Mouse (Mus musculus): ENCODE measurements at regions not wholly inside any gene's neighbourhood (a gene's known extent, or its start where the extent isn't known, plus 50 kb on each side); places are given as distances from the start of the nearest gene placed in this dataset.
"Not testable (repeated sequence)": the region's sequence is repeated elsewhere in the genome, so short reads cannot be mapped to it uniquely, and the experiment has no call there.

DNA sequence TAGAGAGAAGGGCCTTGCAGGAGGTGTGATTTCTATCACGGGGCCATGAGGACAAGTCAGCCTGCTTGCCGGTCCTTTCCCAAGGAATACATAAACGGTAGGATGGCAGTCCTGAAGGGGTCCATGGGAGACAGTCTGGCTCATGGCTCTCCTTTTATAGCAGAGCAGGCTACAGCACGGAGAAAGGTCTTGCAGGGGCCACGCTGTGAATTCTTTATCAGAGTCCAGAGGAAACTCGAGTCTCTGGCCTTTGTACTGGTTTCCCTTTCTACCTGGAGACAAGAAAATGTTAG is 1984.0 kb downstream of the 4930444P10Rik start:
- in situ Hi-C loops (cut with MboI; ENCODE audit: low sequenced_read_pairs) = no loop called here

DNA sequence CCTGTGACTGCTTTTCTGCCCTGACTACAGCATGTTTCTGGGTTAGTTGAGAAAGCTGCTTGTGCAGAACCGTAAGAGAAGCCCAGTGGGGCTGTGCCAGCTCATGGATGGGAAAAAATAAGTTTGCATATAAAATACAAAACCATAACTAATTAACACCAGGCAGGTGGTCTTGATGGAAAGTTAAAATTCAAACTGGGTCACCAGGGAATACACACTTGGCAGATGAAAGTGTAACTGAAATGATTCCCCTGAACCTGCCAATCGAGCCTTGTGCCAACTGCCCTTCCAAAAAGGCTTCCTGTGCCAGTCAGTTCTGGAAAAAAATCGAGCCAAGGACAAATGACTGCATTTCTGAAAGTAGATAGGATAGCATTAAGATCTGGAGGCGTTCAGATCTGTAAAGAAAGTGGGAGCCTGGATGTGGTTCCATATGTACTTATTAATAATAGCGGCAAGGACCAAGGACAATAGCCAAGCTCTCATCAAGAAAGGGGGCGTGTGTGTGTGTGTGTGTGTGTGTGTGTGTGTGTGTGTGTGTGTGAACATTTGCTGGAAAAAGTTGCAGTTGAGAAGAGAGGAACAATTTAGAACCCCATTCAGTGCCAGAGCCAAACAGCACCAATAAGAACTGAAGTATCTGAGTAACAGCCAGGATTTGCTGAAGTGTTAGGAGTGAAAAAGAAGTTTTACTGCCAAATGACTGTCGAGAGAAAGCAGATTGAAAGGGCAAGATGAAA is 1984.5 kb downstream of the 4930444P10Rik start:
- in situ Hi-C loops (cut with MboI; ENCODE audit: low sequenced_read_pairs) = no loop called here

GRCm38 (mm10) chr1:14105521-14105920 is 1987.6 kb downstream of the 4930444P10Rik start:
- in situ Hi-C loops (cut with MboI; ENCODE audit: low sequenced_read_pairs) = not testable (repeated sequence)

- in situ Hi-C loops (cut with MboI; ENCODE audit: low sequenced_read_pairs) = no loop called here
Observed at GRCm38 (mm10) chr1:14104529-14104928, 1988.6 kb downstream of the 4930444P10Rik start.

DNA sequence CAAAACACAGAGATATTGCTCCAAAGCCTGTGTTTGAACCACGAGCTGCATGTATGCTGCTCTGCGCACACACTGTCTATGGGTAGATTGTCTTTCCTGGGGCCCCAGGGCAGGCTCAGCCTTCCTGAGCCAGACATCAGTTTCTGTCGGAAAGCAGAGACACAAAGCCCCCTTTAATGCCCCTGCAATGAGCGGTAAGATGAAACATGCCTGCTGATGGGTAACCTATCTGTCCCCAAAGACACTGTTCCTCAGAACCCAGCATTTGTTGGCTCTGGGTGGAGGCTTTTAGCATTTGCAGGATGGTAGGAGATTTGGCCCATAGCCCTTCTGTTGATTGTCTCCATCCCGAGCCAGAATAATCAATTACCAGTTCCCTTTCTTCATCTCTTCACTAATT is 1994.1 kb downstream of the 4930444P10Rik start:
- in situ Hi-C loops (cut with MboI; ENCODE audit: low sequenced_read_pairs) = no loop called here

DNA sequence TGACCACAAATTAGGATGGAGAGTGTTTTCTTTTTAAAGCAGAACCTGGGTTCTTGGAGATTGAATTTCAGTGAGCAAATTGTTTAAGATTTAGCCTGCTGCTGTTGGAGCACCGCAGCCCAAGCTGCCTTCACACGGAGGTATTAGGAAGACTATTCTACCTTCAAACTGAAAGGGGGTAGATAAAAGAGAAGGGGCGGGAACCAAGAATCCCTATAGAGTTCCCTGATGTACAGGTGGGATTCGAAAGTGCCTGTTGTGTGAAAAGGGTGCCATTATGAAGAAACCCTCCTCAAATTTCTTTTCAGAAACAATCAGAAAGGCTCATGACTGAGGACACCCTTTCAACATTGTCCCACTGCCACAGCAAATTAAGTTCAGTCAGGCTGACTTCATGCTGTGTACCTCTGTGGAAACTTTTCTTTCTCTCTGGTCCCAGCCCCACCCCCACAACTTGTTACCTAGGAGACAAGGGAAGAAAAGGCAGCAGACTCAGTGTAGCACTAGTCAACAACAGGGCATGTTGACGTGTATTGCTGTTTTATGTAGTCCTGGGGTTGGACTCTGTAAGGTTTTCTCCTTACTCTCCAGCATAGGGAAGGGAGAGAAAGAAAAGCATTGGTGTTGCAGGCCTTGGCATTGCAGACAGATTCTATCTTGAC is 1995.4 kb downstream of the 4930444P10Rik start:
- in situ Hi-C loops (cut with MboI; ENCODE audit: low sequenced_read_pairs) = no loop called here

DNA sequence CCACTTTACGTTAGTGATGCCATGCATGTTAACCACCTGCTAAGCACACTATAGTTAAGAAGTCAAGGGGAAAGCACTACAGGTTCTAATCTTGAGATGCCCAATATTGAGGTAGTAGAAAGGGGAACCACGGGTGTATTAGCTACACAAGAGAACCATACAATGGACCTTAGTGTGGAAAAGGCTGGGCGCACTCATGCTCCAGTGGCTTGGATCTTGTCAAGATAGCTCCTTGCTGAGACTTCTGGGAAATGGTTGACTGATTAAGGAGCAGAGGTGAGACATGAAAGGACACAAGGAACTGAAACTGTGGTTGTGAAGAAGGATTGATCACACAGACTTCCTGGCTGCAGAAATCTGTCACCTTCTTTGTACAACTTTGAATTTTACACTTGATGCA is 2028.3 kb downstream of the 4930444P10Rik start:
- in situ Hi-C loops (cut with MboI; ENCODE audit: low sequenced_read_pairs) = no loop called here

GRCm38 (mm10) chr1:14036163-14036562 is 2057.0 kb downstream of the 4930444P10Rik start:
- in situ Hi-C loops (cut with MboI; ENCODE audit: low sequenced_read_pairs) = no loop called here

- in situ Hi-C loops (cut with MboI; ENCODE audit: low sequenced_read_pairs) = no loop called here
Observed at GRCm38 (mm10) chr1:14011484-14011883, 2081.6 kb downstream of the 4930444P10Rik start.

GRCm38 (mm10) chr1:14010789-14011188 is 2082.3 kb downstream of the 4930444P10Rik start:
- in situ Hi-C loops (cut with MboI; ENCODE audit: low sequenced_read_pairs) = no loop called here

GRCm38 (mm10) chr1:14002550-14002949 is 2090.6 kb downstream of the 4930444P10Rik start:
- in situ Hi-C loops (cut with MboI; ENCODE audit: low sequenced_read_pairs) = no loop called here

DNA sequence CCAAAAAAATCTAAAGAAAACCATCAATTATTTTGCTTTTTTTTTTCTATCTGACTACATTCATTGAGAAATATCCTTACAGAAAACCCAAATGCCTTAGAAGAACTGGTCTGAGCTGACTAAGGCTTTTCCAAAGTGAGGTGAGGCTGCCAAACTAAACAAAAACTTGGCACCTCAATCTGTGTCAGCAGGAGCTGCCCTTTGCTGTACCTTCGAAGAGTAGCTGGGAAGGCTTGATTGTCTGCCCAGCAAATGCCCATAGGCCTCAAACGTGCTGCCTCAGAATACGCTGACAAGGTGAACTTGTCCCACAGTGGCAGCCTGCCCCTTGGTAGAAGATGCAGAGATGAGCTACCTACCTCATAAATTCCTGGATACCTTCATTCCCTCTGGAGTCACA is 2091.7 kb downstream of the 4930444P10Rik start:
- in situ Hi-C loops (cut with MboI; ENCODE audit: low sequenced_read_pairs) = no loop called here

DNA sequence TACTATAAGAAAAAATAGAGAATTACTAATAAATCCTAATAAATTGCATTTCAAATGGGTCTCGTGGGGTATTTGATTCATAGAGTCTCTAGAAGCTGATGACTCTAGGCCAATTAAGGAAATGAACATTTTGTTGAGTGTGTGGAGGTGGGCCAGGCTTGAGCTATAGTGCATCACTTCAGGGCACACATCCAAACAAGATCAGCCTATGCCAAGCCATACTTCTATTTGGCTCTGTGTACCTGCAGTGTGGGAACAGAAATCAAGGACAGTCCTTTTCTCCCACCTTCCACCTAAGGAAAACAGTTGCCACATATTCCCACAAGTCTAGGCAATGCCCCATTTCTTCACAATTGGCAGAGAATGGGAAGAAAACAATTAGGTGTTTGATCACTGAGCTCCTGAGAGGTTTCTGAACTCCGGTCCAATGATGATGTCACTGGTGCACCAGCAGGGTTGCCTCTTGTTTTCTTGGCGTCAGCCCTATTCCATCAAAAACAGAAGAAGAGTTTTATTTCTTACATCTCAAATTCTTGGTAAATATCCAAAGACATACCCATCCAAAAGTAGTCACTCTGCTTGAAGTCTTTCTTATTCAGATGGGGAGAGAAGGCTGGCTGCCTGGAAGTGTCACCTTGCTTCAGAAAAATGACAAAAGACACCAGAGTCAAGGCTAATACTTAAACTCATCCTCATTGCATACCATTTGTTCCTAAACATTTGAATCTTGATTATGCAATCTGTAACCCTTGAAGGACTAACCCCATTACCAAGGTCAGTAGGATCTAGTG is 2092.3 kb downstream of the 4930444P10Rik start:
- in situ Hi-C loops (cut with MboI; ENCODE audit: low sequenced_read_pairs) = no loop called here

GRCm38 (mm10) chr1:13998178-13998708 is 2094.9 kb downstream of the 4930444P10Rik start:
- in situ Hi-C loops (cut with MboI; ENCODE audit: low sequenced_read_pairs) = no loop called here

DNA sequence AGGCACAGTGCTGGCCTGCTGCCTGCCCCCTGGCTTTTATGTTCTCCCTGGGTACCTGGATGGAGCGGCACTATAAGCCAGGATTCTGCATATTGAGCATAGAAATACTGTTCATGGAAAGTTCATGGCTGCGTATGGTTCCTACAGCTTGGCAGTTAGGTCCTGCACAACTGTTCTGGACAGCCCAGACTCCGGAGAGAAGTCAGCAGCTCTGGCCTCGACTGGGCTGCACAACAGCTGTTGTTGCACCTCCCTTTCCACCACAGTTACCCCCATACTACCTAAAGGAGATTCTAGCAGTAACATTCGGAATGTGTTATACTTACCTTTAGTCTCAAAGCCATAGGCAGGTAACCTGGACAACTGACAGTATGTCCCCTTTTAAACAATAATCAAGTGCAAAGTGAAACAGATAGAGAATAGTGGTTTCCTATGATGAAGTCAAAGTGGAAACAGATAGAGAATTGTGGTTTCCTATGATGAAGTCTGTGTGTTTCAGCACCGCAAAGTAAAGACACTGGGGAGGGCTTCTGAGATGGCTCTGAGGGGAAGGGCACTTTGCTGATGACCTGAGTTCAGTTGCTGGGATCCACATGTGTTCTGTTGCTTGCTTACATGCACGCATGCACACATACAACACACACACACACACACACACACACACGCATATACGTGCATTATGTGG is 2099.2 kb downstream of the 4930444P10Rik start:
- in situ Hi-C loops (cut with MboI; ENCODE audit: low sequenced_read_pairs) = no loop called here

DNA sequence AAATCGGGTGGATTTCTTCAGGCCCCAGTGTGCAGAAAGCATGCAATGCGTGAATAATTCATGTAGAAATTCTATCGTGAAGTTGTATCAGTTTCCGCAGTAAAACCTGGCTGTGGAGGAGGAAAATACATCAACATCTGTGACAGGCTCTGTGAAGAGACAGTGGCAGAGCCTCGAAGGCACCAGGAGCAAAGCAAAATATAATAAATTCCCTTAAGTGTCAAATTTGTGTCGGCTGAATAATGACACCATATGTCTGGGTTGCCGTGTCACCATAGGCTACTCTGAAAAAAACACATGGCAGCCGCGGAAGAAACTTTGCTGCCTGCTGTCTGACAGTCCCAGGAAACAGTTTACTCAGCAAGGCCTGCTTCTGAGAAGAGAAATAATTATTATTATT is 2100.1 kb downstream of the 4930444P10Rik start:
- in situ Hi-C loops (cut with MboI; ENCODE audit: low sequenced_read_pairs) = no loop called here

DNA sequence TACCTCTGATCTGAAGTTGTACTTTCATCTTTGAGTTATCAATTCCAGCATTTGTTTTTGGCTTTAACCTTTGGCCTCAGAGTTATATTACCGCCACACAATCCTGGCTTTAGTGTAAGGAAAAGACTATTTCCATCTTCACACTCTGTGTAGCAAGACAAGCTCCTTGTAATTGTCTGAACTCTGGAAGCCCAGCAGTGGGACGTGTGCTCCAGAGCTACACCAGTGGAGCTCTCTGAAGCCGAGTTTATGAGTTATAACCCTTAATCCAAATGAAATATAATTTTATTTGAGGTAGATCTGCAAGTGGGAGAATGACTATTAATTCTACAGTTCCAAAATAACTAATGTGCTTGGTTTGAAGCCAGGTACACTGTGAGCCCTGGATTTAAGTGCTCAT is 2103.8 kb downstream of the 4930444P10Rik start:
- in situ Hi-C loops (cut with MboI; ENCODE audit: low sequenced_read_pairs) = no loop called here

GRCm38 (mm10) chr1:13984833-13985232 is 2108.3 kb downstream of the 4930444P10Rik start:
- in situ Hi-C loops (cut with MboI; ENCODE audit: low sequenced_read_pairs) = no loop called here

DNA sequence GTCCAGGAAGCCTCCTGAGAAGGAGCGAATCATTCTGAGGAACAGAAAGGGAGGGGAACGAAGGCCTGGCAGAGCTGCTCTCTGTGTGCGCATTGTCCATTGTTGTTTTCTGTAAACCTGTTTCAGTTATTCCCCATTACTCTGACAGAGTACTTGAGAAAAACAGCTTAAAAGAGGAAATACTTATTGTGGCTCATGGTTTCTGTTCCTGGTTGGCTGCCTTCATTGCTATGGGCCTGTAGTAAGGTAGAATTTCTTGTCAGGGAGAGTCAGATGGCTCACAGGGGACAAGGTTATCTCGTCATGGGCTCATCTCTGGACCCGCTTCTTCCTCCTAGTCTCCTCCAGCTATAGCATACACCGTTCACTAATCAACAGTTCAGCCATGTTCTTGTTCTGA is 2112.9 kb downstream of the 4930444P10Rik start:
- in situ Hi-C loops (cut with MboI; ENCODE audit: low sequenced_read_pairs) = no loop called here

- in situ Hi-C loops (cut with MboI; ENCODE audit: low sequenced_read_pairs) = no loop called here
Observed at GRCm38 (mm10) chr1:13978640-13979039, 2114.5 kb downstream of the 4930444P10Rik start.

DNA sequence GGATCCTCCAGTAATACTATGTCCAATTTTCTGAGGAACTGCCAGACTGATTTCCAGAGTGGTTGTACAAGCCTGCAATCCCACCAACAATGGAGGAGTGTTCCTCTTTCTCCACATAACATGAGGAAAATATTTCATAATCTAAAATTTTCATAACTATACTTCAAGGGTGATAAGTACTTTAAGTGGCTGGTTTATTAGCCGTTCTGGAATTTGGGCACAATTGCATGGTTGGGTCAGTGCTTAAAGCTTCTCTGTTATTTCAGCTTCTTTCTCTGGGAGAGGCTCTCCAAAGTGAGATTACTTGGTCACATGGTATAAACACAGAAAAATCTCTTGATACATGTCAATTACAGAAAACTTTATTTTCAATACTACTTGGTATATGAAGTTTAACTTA is 2115.9 kb downstream of the 4930444P10Rik start:
- in situ Hi-C loops (cut with MboI; ENCODE audit: low sequenced_read_pairs) = no loop called here

Measured in CH12F3 (cell line).